Mouse (Mus musculus): ENCODE results near the gene Lamb3. TPM values are rescaled to one million over a fixed set of nuclear protein-coding genes. Genes with fewer than 3 reads are reported as not detected.
A peak's percentile ranks its signal among the peaks of the same experiment; 100 is the strongest.

Lamb3 gene
- polyA plus RNA-seq, 1 experiment from 2014 or later = 0.29 TPM

DNA sequence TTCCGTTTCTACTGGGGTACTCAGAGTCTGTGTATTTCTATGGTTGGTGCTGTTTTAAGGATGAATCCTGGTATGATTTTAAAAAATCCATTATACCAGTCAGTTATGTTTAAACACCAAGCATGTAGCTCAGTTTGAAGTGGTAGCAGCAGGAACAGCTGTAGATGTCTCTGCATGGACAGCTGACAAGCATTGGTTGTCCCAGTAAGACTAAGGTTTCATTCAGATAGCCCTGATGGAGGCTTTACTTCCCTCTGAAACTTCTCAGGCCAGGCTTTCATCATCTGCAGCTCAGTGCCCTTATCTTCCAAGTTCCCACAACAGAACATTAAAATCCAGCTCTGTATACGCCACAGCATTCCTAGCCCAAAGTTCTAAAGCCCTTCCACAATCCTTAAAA lies 25.2 kb downstream of the Lamb3 start:
- no peaks in the 10 kb centered on the region for H3K36me3 ChIP-seq (ENCODE audit: control insufficient read depth, insufficient read depth, low read length)
- no peak overlapping the region for H3K4me3 ChIP-seq (ENCODE audit: low read length)
- no peak overlapping the region for H3K9ac ChIP-seq (ENCODE audit: low read depth, low read length)
- no peak overlapping the region for H3K27ac ChIP-seq (ENCODE audit: low read depth, low read length)
- H3K4me2 ChIP-seq (ENCODE audit: low read length) = no peak overlapping the region
- H3K4me1 ChIP-seq (ENCODE audit: control insufficient read depth, insufficient read depth, low read depth, low read length) = no peaks in the 10 kb centered on the region
- no peaks in the 10 kb centered on the region for H3K27me3 ChIP-seq (replicated peaks; ENCODE audit: control insufficient read depth, insufficient read depth, low read length)
- WGBS = 83% methylated on average over 2 of the region's 2 CpGs
- ATAC-seq = no peak
- no peaks in the 10 kb centered on the region for H3K9me3 ChIP-seq (ENCODE audit: control insufficient read depth, low read length)

DNA sequence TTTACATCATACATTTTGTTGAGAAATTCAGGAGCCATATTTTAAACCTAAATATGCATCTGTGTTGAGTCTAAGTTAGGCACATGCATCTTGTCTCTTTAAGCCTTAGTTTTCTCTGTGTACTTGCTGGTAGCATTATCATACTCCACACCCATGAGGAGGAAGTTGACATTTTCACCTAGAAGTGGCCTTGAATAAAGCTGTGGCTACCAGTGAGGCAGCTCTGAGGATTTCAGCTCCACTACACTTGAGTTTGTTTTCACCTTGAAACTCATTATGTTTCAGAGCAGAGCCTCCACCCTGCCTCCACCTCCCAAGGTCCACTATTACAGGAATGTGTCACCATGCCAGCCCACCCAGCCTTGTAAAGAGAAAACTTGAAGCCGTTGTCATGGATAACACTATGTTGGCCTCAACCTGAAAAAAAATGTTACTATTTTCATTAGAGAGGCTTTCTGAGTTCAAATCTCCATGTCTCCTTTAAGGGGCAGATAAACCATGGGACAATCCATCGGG lies 26.7 kb downstream of the Lamb3 start:
- ATAC-seq = no peak
- H3K4me2 ChIP-seq (ENCODE audit: low read length) = no peak overlapping the region
- H3K4me3 ChIP-seq (ENCODE audit: low read length) = no peak overlapping the region
- no peak overlapping the region for H3K27ac ChIP-seq (ENCODE audit: low read depth, low read length)
- H3K4me1 ChIP-seq (ENCODE audit: control insufficient read depth, insufficient read depth, low read depth, low read length) = no peaks in the 10 kb centered on the region
- no peaks in the 10 kb centered on the region for H3K27me3 ChIP-seq (replicated peaks; ENCODE audit: control insufficient read depth, insufficient read depth, low read length)
- H3K9ac ChIP-seq (ENCODE audit: low read depth, low read length) = no peak overlapping the region
- H3K36me3 ChIP-seq (ENCODE audit: control insufficient read depth, insufficient read depth, low read length) = no peaks in the 10 kb centered on the region
- no peaks in the 10 kb centered on the region for H3K9me3 ChIP-seq (ENCODE audit: control insufficient read depth, low read length)
- 98% methylated on average over 2 of the region's 2 CpGs for WGBS

DNA sequence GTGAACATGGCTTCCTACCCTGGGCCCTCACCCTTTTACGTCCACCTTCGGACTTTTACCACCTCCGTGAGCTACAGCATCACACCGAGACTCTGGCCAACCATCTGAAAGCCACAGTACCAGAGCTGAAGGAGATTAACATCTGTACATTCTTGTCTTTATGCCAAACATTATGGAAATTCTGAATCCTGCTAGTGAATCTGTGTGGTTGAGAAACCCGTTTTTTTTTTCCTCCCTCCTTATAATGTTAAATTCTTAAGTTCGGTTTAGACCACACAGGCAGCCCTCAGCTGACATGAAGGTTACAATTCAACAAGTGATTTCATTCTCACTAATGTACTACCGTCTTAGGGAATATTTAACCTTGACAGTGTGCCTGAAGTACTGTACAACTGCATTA lies 27.4 kb downstream of the Lamb3 start:
- Histone ChIP-seq H3K27ac (ENCODE audit: low read depth, low read length) (no peak overlapping the region), H3K36me3 (ENCODE audit: control insufficient read depth, insufficient read depth, low read length) (no peaks in the 10 kb centered on the region), H3K4me2 (ENCODE audit: low read length) (no peak overlapping the region), H3K4me3 (ENCODE audit: low read length) (no peak overlapping the region), H3K9ac (ENCODE audit: low read depth, low read length) (no peak overlapping the region), H3K9me3 (ENCODE audit: control insufficient read depth, low read length) (no peaks in the 10 kb centered on the region), H3K4me1 (ENCODE audit: control insufficient read depth, insufficient read depth, low read depth, low read length) (no peaks in the 10 kb centered on the region), H3K27me3 (replicated peaks; ENCODE audit: control insufficient read depth, insufficient read depth, low read length) (no peaks in the 10 kb centered on the region)
- WGBS = 91% methylated on average over 7 of the region's 7 CpGs
- ATAC-seq = no peak

DNA sequence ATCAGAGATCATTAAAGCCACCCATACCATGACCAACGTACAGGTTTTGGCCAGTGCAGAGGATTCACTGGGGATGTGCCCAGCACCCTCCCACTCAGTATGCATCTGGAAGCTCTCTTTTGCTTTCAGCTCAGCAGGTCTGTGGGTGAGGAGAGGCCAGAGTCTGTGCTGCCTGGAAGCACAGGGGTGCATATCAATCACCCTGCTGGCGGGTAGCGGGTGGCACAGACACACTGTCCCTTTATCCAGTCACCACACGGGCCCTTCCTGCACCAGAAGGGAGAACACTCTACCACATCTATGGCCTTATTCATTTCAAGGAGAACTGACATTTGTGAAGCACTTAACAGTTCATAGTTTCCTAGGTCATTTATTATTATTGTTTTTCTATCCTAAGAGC lies 30.9 kb downstream of the Lamb3 start:
- Histone ChIP-seq H3K4me3 (ENCODE audit: low read length) (no peak overlapping the region), H3K9ac (ENCODE audit: low read depth, low read length) (no peak overlapping the region), H3K27me3 (replicated peaks; ENCODE audit: control insufficient read depth, insufficient read depth, low read length) (no peaks in the 10 kb centered on the region), H3K9me3 (ENCODE audit: control insufficient read depth, low read length) (no peaks in the 10 kb centered on the region), H3K4me1 (ENCODE audit: control insufficient read depth, insufficient read depth, low read depth, low read length) (no peaks in the 10 kb centered on the region), H3K27ac (ENCODE audit: low read depth, low read length) (no peak overlapping the region), H3K4me2 (ENCODE audit: low read length) (no peak overlapping the region), H3K36me3 (ENCODE audit: control insufficient read depth, insufficient read depth, low read length) (no peaks in the 10 kb centered on the region)
- peak; percentile 82 for ATAC-seq
- WGBS = 39% methylated on average over 4 of the region's 4 CpGs

DNA sequence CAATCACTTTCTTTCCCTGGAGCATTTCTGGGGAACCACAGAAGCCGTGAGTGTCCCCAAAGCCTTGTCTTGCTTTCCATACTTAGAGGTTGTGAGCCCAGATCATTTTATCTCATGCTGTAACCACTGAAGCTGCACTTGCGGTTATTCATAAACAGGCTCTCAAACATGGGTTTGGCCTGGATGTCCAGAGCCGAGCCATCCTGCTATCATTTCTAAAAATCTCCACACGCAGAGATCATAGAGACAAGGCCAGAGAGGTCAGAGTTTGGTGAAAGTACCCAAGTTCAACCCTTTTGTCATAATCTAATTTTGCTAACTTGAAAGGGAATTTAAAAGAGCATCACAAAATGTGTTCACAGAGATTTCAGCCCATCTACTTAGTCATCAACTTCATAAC lies 33.9 kb downstream of the Lamb3 start:
- H3K9me3 ChIP-seq (ENCODE audit: control insufficient read depth, low read length) = no peaks in the 10 kb centered on the region
- no peaks in the 10 kb centered on the region for H3K4me1 ChIP-seq (ENCODE audit: control insufficient read depth, insufficient read depth, low read depth, low read length)
- no peak for ATAC-seq
- no peak overlapping the region for H3K4me2 ChIP-seq (ENCODE audit: low read length)
- H3K4me3 ChIP-seq (ENCODE audit: low read length) = no peak overlapping the region
- H3K9ac ChIP-seq (ENCODE audit: low read depth, low read length) = no peak overlapping the region
- H3K27ac ChIP-seq (ENCODE audit: low read depth, low read length) = no peak overlapping the region
- WGBS = 94% methylated on average over 4 of the region's 4 CpGs
- H3K36me3 ChIP-seq (ENCODE audit: control insufficient read depth, insufficient read depth, low read length) = no peaks in the 10 kb centered on the region
- no peaks in the 10 kb centered on the region for H3K27me3 ChIP-seq (replicated peaks; ENCODE audit: control insufficient read depth, insufficient read depth, low read length)

DNA sequence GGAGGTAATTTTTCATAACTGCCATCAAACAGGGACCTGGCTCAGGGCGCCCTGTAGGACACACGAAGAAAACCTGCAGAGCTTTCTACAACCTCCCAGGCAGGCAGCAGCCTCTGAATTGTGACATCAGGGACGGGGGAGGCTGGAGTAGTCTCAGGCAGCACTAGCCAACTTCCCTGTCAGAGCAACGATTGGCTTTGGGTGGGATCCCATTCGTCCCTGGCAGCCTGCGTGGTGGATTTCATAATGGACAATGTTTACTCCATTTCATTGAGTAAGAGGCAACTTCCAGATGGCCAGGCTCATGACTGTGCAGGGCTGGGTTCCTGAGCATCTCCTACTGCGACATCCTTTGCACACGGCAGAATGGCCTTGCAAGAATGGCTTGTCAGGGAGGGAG lies 34.7 kb downstream of the Lamb3 start:
- peak; percentile 30; the same call in 1 of the 2 replicates for ATAC-seq
- H3K27ac ChIP-seq (ENCODE audit: low read depth, low read length) = no peak overlapping the region
- no peak overlapping the region for H3K9ac ChIP-seq (ENCODE audit: low read depth, low read length)
- no peaks in the 10 kb centered on the region for H3K27me3 ChIP-seq (replicated peaks; ENCODE audit: control insufficient read depth, insufficient read depth, low read length)
- no peak overlapping the region for H3K4me2 ChIP-seq (ENCODE audit: low read length)
- H3K36me3 ChIP-seq (ENCODE audit: control insufficient read depth, insufficient read depth, low read length) = no peaks in the 10 kb centered on the region
- H3K4me1 ChIP-seq (ENCODE audit: control insufficient read depth, insufficient read depth, low read depth, low read length) = no peaks in the 10 kb centered on the region
- no peaks in the 10 kb centered on the region for H3K9me3 ChIP-seq (ENCODE audit: control insufficient read depth, low read length)
- WGBS = 64% methylated on average over 8 of the region's 8 CpGs
- no peak overlapping the region for H3K4me3 ChIP-seq (ENCODE audit: low read length)

DNA sequence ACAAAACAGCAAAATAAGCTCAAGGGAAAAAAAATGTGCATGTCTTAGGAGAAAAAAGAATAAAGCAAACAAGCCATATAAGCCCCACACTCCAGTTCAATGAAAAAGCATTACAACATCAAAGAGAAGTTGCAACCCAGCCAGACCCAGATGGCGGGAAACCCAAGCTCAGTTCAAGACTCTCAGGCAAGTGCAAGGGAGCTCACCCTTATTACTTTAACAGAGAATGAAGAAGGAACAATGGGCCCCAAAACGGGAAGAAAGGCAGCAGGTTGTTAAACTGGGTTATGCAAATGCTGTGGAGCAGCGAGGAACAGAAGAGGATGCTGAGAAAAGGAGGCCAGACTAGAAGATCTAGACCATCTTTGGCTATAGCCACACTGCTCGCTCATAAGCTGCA lies 35.4 kb downstream of the Lamb3 start:
- no peak overlapping the region for H3K9ac ChIP-seq (ENCODE audit: low read depth, low read length)
- no peak overlapping the region for H3K27ac ChIP-seq (ENCODE audit: low read depth, low read length)
- 64% methylated on average over 4 of the region's 4 CpGs for WGBS
- no peaks in the 10 kb centered on the region for H3K9me3 ChIP-seq (ENCODE audit: control insufficient read depth, low read length)
- H3K27me3 ChIP-seq (replicated peaks; ENCODE audit: control insufficient read depth, insufficient read depth, low read length) = no peaks in the 10 kb centered on the region
- H3K4me1 ChIP-seq (ENCODE audit: control insufficient read depth, insufficient read depth, low read depth, low read length) = no peaks in the 10 kb centered on the region
- no peak overlapping the region for H3K4me3 ChIP-seq (ENCODE audit: low read length)
- H3K4me2 ChIP-seq (ENCODE audit: low read length) = no peak overlapping the region
- no peak for ATAC-seq
- H3K36me3 ChIP-seq (ENCODE audit: control insufficient read depth, insufficient read depth, low read length) = no peaks in the 10 kb centered on the region

DNA sequence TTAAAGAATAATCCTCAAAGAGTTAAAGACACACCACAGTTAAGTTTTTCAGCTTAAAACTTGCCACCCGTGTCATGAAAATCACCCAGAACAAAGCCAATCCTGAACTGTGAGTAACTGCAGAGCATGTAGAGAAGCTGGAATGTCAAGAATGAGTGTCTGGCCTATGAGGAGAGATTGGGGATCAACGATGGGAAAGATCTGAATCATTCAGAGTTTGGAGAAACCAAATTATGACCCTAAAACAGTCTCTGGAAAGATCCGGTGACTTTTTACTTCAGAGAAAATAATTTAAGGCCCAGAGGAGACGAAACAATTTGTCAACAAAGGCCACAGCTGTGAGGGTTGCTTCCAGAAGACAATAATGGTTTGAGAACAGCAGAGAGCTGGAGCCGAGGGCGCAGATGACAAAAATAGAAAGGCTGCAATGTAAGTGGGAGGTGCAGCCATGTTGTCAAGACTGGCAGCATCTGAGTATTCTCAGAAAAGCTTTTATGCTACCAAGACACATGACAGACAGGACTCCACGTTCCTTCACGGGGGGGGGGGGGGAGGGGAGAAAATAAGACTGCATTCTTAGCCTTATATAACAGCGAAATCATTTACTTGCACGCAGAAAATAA lies 36.2 kb downstream of the Lamb3 start:
- H3K27ac ChIP-seq (ENCODE audit: low read depth, low read length) = no peak overlapping the region
- no peaks in the 10 kb centered on the region for H3K4me1 ChIP-seq (ENCODE audit: control insufficient read depth, insufficient read depth, low read depth, low read length)
- no peak overlapping the region for H3K9ac ChIP-seq (ENCODE audit: low read depth, low read length)
- no peaks in the 10 kb centered on the region for H3K36me3 ChIP-seq (ENCODE audit: control insufficient read depth, insufficient read depth, low read length)
- no peak overlapping the region for H3K4me3 ChIP-seq (ENCODE audit: low read length)
- H3K9me3 ChIP-seq (ENCODE audit: control insufficient read depth, low read length) = no peaks in the 10 kb centered on the region
- WGBS = 41% methylated on average over 10 of the region's 10 CpGs
- no peak overlapping the region for H3K4me2 ChIP-seq (ENCODE audit: low read length)
- no peak for ATAC-seq
- H3K27me3 ChIP-seq (replicated peaks; ENCODE audit: control insufficient read depth, insufficient read depth, low read length) = no peaks in the 10 kb centered on the region

DNA sequence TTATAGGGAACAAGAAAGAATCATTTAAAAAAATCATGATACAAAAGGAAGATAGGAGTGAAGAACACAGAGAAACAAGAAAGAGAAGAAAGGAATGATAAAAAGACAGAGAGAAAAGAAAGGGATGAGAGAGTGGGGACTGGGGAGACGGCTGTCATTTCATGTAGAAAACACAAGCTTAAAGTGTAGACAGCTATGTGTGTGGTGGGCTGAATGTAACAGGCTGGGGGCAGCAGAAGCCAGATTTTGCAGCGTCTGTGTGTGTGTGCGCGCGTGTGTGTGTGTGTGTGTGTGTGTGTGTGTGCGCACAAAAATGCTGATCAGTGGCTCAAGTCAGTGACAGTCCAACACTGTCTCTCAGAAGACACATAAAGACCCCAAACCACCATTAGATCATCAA lies 36.7 kb downstream of the Lamb3 start:
- ATAC-seq = no peak
- Histone ChIP-seq H3K27me3 (replicated peaks; ENCODE audit: control insufficient read depth, insufficient read depth, low read length) (no peaks in the 10 kb centered on the region), H3K4me1 (ENCODE audit: control insufficient read depth, insufficient read depth, low read depth, low read length) (no peaks in the 10 kb centered on the region), H3K4me2 (ENCODE audit: low read length) (no peak overlapping the region), H3K27ac (ENCODE audit: low read depth, low read length) (no peak overlapping the region), H3K36me3 (ENCODE audit: control insufficient read depth, insufficient read depth, low read length) (no peaks in the 10 kb centered on the region), H3K9me3 (ENCODE audit: control insufficient read depth, low read length) (no peaks in the 10 kb centered on the region), H3K4me3 (ENCODE audit: low read length) (no peak overlapping the region), H3K9ac (ENCODE audit: low read depth, low read length) (no peak overlapping the region)
- WGBS = 79% methylated on average over 6 of the region's 6 CpGs

DNA sequence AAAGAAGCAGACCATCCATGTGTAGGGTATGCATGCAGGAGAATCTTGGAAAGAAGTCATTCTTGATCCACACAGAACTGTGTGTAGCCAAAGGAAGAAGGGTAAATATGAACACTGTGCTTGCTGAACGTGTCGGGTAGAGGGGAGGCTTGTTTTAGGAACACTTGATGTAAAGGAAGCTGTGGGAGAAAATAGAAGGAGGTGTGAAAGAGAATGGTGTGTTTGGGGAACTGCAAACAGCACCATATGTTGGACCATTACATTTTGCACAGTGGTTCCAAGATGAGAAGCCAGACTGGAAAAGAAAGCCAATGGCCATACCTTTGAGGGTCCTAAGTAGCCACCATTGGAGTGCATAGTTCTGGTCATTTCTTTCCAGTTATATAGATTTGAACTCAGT lies 42.5 kb downstream of the Lamb3 start:
- Histone ChIP-seq H3K27ac (ENCODE audit: low read depth, low read length) (no peak overlapping the region), H3K9ac (ENCODE audit: low read depth, low read length) (no peak overlapping the region), H3K36me3 (ENCODE audit: control insufficient read depth, insufficient read depth, low read length) (no peaks in the 10 kb centered on the region), H3K9me3 (ENCODE audit: control insufficient read depth, low read length) (no peaks in the 10 kb centered on the region), H3K4me1 (ENCODE audit: control insufficient read depth, insufficient read depth, low read depth, low read length) (no peaks in the 10 kb centered on the region), H3K4me3 (ENCODE audit: low read length) (no peak overlapping the region), H3K4me2 (ENCODE audit: low read length) (no peak overlapping the region), H3K27me3 (replicated peaks; ENCODE audit: control insufficient read depth, insufficient read depth, low read length) (no peaks in the 10 kb centered on the region)
- 87% methylated on average over 2 of the region's 2 CpGs for WGBS
- no peak for ATAC-seq

Measured in hindbrain, embryonic 16.5 days (tissue).